Mouse (Mus musculus): ENCODE measurements around the gene Exoc3l4. TPM values are rescaled to one million over a fixed set of nuclear protein-coding genes. Genes with fewer than 3 reads are reported as not detected.
A peak's percentile ranks its signal among the peaks of the same experiment; 100 is the strongest.

The Exoc3l4 gene
- polyA plus RNA-seq, 1 experiment from 2014 or later = 1.9 TPM

DNA sequence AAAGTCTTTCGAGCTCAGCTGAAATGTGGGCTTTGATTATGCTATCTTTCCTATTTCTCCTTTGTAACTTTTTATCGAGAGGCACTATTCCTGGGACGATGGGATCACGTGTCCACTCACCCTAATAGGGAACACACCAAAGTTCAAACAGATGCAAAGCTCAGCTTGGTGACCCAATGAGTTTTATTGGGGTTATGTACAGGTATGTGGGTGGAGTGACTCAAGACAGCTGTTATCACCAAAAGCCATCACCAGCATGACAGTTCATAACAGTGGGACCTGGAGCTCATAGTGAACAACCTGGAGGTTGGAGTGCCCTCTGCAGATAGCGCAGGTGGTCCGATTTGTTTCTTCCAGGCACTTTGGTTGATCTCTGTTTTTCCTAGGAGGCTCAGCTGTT is 22.0 kb downstream of the Exoc3l4 start:
- Histone ChIP-seq H3K4me3 (replicated peaks) (no peak overlapping the region), H3K27ac (replicated peaks) (no peak overlapping the region), H3K9ac (replicated peaks) (no peak overlapping the region), H3K27me3 (replicated peaks) (peaks cover 69% of the 10 kb centered on the region), H3K4me1 (peaks cover 26% of the 10 kb centered on the region), H3K9me3 (replicated peaks) (no peaks in the 10 kb centered on the region), H3K36me3 (no peaks in the 10 kb centered on the region), H3K4me2 (no peak overlapping the region)
- 89% methylated on average over 6 of the region's 6 CpGs for WGBS
- no peak for ATAC-seq (ENCODE audit: low FRiP score)

GRCm38 (mm10) chr12:111440701-111441373 is 24.0 kb downstream of the Exoc3l4 start:
- ATAC-seq (ENCODE audit: low FRiP score) = no peak
- no peaks in the 10 kb centered on the region for H3K36me3 ChIP-seq
- no peak overlapping the region for H3K4me3 ChIP-seq (replicated peaks)
- 94% methylated on average over 9 of the region's 9 CpGs for WGBS
- H3K9ac ChIP-seq (replicated peaks) = no peak overlapping the region
- H3K27me3 ChIP-seq (replicated peaks) = peaks cover 85% of the 10 kb centered on the region
- H3K4me2 ChIP-seq = no peak overlapping the region
- no peaks in the 10 kb centered on the region for H3K9me3 ChIP-seq (replicated peaks)
- H3K27ac ChIP-seq (replicated peaks) = no peak overlapping the region
- H3K4me1 ChIP-seq = peaks cover 17% of the 10 kb centered on the region

- Histone ChIP-seq H3K4me1 (peaks cover 24% of the 10 kb centered on the region), H3K9ac (replicated peaks) (no peak overlapping the region), H3K36me3 (no peaks in the 10 kb centered on the region), H3K9me3 (replicated peaks) (no peaks in the 10 kb centered on the region), H3K27ac (replicated peaks) (no peak overlapping the region), H3K4me3 (replicated peaks) (no peak overlapping the region), H3K4me2 (no peak overlapping the region), H3K27me3 (replicated peaks) (peaks cover 91% of the 10 kb centered on the region)
- ATAC-seq (ENCODE audit: low FRiP score) = no peak
- 58% methylated on average over 3 of the region's 3 CpGs for WGBS
Measured at GRCm38 (mm10) chr12:111441523-111441922, 24.7 kb downstream of the Exoc3l4 start.

DNA sequence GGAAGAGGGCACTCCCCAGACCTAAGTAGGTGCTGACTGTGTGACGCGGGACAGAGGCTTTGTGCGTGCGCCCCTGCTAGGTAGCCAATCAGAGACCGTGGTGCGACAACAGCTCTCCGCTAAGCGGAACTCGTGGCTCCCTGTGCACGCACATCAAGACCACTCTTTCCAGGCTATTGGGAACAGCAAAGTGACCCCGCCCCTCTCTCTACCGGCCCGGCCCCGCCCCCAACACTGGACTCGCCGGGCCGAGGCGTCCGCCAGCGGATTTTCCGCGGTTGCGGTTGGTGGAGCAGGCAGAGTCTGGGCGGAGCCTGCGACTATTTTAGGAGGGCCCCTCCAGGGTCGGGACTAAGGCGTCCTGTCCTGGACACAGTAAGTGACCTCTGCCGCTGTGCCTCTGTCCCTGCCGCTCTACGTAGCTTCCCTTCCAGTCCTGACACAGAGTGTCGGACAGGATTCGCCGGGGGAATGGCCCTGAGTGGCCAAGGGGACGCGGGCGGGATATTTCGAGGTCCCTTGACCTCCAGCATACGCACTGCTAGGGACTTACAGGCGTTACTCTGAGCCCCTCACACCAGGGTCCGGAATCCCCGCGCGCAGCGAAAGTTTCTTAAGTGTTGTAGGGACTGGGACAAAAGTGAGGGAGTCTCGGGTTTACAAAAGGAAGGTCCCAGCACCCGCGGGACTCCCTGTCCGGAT is 25.6 kb downstream of the Exoc3l4 start, which contains the start of gene Tnfaip2:
Gene Tnfaip2, plus strand, starts transcription at position 161 of the 702 bp plus-strand sequence.
- peaks cover 93% of the 10 kb centered on the region for H3K27me3 ChIP-seq (replicated peaks)
- H3K9me3 ChIP-seq (replicated peaks) = no peaks in the 10 kb centered on the region
- H3K4me3 ChIP-seq (replicated peaks) = peak within 1 kb of the TSS; percentile 37
- H3K9ac ChIP-seq (replicated peaks) = no peak within 1 kb of the TSS
- H3K27ac ChIP-seq (replicated peaks) = no peak within 1 kb of the TSS
- H3K4me1 ChIP-seq = peaks cover 25% of the 10 kb centered on the region
- H3K36me3 ChIP-seq = no peaks in the 10 kb centered on the region
- under 1% methylated on average over 48 of the region's 48 CpGs for WGBS
- peak within 1 kb of the TSS; percentile 79 for H3K4me2 ChIP-seq
- peak; percentile 69 for ATAC-seq (ENCODE audit: low FRiP score)

DNA sequence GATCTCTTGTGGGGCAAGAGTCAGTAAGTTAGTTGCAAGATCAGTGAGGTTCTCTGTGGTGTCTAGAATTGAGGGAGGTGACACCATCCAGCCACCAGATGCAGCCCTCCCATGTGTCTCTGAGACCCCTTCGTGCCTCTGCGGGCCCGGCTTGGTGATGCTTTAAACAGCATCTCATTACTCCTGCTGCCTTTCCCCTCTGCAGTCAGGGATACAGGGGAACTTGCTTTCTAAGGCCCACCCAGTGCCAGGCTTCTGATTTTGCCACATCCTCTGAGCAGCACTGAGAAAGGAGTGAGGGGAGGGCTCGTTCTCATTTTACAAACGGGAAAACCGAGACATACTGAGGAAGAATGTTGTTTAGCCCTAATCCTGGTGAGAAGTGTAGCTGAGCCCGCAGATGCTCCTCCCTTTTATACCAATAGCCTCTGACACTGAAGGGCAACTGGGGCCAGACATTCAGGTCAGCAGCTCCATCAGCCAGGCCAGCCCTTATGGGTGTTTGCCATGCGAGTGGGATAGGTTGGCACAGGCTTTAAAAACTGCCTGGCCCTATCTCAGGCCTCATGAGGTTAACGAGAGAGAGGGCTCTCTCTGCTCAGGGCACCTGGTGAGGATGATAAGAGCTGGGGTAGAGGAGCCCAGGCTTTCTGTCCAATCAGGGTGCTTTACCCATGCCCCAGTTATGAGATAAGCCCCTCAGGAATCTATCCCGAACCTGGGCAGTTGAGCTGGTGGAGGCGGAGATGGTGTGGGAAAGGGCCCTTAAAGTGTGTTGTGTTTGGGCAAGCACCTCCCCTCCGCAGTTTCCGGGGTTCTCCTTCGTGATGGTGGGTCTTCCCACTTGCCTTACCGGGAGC is 26.4 kb downstream of the Exoc3l4 start:
- no peak for ATAC-seq (ENCODE audit: low FRiP score)
- H3K27ac ChIP-seq (replicated peaks) = no peak overlapping the region
- H3K9ac ChIP-seq (replicated peaks) = no peak overlapping the region
- H3K27me3 ChIP-seq (replicated peaks) = peaks cover 94% of the 10 kb centered on the region
- H3K4me3 ChIP-seq (replicated peaks) = peak overlapping the region; percentile 37; the same call in 1 of the 2 replicates
- H3K9me3 ChIP-seq (replicated peaks) = no peaks in the 10 kb centered on the region
- peak overlapping the region; percentile 79 for H3K4me2 ChIP-seq
- 16% methylated on average over 15 of the region's 15 CpGs for WGBS
- no peaks in the 10 kb centered on the region for H3K36me3 ChIP-seq
- peaks cover 25% of the 10 kb centered on the region for H3K4me1 ChIP-seq

- 27% methylated on average over 10 of the region's 10 CpGs for WGBS
- Histone ChIP-seq H3K4me2 (no peak overlapping the region), H3K4me1 (peaks cover 25% of the 10 kb centered on the region), H3K36me3 (no peaks in the 10 kb centered on the region), H3K9me3 (replicated peaks) (no peaks in the 10 kb centered on the region), H3K4me3 (replicated peaks) (no peak overlapping the region), H3K27ac (replicated peaks) (no peak overlapping the region), H3K9ac (replicated peaks) (no peak overlapping the region), H3K27me3 (replicated peaks) (peaks cover 94% of the 10 kb centered on the region)
- no peak for ATAC-seq (ENCODE audit: low FRiP score)
Measured at GRCm38 (mm10) chr12:111443921-111444831, 27.4 kb downstream of the Exoc3l4 start.

DNA sequence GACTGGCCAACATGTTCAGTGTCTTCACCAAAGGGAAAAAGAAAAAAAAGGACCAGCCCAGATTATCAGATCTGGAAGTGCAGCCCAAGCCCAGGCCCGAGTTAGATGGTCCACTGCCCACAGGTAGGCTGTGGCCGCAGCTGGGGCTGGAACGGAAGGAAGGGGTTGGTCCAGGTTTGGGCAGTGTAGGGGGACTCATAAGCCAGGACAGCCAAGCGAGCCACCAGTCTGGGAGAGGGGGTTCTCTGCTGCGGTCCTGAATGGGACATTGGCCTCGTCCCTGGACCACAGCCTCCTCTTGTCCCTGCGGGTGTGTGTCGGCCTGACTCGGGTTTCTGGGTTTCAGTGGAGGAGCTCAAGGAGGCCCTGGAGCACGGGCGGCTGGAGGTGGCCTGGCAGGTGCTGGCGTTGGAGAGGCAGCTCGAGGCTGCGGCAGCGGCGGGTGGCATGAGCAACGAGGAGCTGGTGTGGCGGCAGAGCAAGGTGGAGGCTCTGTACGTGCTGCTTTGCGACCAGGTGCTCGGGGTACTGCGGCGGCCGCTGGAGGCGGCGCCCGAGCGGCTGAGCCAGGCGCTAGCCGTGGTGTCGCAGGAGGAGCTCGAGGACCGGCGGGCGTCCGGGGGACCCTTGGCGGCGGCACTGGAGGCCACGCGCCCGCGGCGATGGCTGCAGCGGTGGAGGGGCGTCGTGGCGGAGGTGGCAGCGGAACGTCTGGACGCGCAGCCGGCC is 28.5 kb downstream of the Exoc3l4 start:
- Histone ChIP-seq H3K27ac (replicated peaks) (no peak overlapping the region), H3K9me3 (replicated peaks) (no peaks in the 10 kb centered on the region), H3K4me3 (replicated peaks) (peak overlapping the region; percentile 24), H3K4me1 (peaks cover 25% of the 10 kb centered on the region), H3K27me3 (replicated peaks) (peaks cover 98% of the 10 kb centered on the region), H3K9ac (replicated peaks) (no peak overlapping the region), H3K36me3 (no peaks in the 10 kb centered on the region), H3K4me2 (peak overlapping the region; percentile 47)
- no peak for ATAC-seq (ENCODE audit: low FRiP score)
- WGBS = 2% methylated on average over 47 of the region's 52 CpGs

DNA sequence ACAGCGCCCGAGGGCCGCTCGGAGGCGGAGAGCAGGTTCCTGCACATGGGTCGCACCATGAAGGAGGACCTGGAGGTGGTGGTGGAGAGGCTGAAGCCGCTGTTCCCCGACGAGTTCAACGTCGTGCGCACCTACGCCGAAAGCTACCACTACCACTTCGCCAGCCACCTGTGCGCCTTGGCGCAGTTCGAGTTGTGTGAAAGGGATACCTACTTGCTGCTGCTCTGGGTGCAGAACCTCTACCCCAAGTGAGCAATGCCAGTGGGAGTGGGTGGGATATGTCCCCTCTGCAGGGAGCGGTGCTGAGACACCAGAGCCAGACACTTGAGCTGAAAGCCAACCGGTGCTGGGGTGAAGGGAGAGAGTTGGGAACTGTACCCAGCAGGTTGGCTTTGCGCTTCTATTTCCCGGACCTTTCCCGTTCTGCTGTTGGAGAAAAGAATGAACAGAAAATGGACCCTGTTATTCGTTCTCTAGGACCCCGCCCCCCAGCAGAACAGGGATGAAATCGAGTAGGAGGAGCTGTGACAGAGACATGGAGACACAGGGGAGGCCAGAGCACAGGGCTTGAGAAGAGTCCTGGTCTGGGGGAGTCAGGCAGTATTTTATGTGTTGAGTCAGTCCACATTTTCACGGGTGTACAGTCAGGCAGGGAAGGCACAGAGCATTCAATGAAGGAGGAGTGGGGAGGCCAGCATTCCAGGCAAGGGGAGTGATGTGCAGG is 29.2 kb downstream of the Exoc3l4 start:
- no peaks in the 10 kb centered on the region for H3K9me3 ChIP-seq (replicated peaks)
- H3K4me1 ChIP-seq = peaks cover 25% of the 10 kb centered on the region
- peaks cover 99% of the 10 kb centered on the region for H3K27me3 ChIP-seq (replicated peaks)
- no peak overlapping the region for H3K9ac ChIP-seq (replicated peaks)
- WGBS = 5% methylated on average over 27 of the region's 27 CpGs
- H3K4me3 ChIP-seq (replicated peaks) = peak overlapping the region; percentile 24
- H3K27ac ChIP-seq (replicated peaks) = no peak overlapping the region
- no peak for ATAC-seq (ENCODE audit: low FRiP score)
- H3K36me3 ChIP-seq = no peaks in the 10 kb centered on the region
- peak overlapping the region; percentile 47 for H3K4me2 ChIP-seq

DNA sequence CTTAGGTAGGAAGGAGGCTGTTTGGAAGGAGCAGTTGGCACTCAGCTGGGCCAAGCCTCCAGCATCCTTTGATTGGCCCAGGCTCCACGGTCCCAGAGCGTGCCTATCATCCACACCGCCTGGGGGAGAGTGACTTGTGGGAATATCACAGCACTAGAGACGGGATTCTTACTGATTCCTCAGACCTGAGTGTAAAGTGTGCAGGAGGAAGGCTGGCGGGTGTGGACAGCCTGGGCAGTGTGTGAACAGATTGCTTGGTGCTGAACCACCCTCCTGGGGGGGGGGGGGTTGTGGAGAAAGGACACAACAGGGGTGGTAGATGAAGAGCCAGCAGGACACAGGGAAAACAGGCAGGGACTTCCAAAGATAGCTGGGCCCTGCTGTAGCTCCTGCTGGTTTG is 29.9 kb downstream of the Exoc3l4 start:
- Histone ChIP-seq H3K9ac (replicated peaks) (no peak overlapping the region), H3K4me2 (no peak overlapping the region), H3K4me1 (peaks cover 25% of the 10 kb centered on the region), H3K36me3 (no peaks in the 10 kb centered on the region), H3K4me3 (replicated peaks) (no peak overlapping the region), H3K9me3 (replicated peaks) (no peaks in the 10 kb centered on the region), H3K27ac (replicated peaks) (no peak overlapping the region), H3K27me3 (replicated peaks) (peaks cover 99% of the 10 kb centered on the region)
- WGBS = 13% methylated on average over 5 of the region's 5 CpGs
- ATAC-seq (ENCODE audit: low FRiP score) = no peak

DNA sequence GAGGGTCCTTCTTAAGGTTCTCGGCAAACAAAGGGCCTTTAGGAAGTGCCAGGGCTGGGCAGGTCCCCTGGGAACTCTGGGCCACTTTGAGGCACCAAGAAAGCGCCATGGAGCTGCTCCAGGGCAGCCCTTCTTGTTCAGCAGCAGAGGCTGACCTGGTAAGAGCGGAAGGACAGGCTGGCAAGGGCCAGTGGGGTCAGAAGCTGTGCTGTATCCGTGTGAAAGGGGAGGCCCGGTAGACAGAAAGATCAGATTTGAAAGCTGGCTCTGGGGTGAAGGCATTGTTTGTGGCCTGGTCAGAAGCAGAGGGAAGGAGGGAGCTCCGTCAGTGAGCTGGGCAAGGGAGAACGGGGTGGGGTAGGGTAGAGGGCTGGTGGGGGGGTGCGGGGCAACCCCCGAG is 30.5 kb downstream of the Exoc3l4 start:
- Histone ChIP-seq H3K9ac (replicated peaks) (no peak overlapping the region), H3K4me1 (peaks cover 21% of the 10 kb centered on the region), H3K27me3 (replicated peaks) (peaks cover 99% of the 10 kb centered on the region), H3K4me3 (replicated peaks) (no peak overlapping the region), H3K9me3 (replicated peaks) (no peaks in the 10 kb centered on the region), H3K4me2 (no peak overlapping the region), H3K27ac (replicated peaks) (no peak overlapping the region), H3K36me3 (no peaks in the 10 kb centered on the region)
- WGBS = 10% methylated on average over 9 of the region's 9 CpGs
- no peak for ATAC-seq (ENCODE audit: low FRiP score)

Measured in neural tube, embryonic 15.5 days (tissue).